Mouse (Mus musculus) limb, embryonic 12.5 days (tissue): ENCODE measurements around the gene Sertad4. TPM values are rescaled to one million over a fixed set of nuclear protein-coding genes. Genes with fewer than 3 reads are reported as not detected.

Experiments used
- polyA plus RNA-seq: library from polyadenylated mRNA; unstranded; fragments of >200 nt; fragmentation: Nextera tagmentation; extraction: Ambion mirVana; gene quantifications from 2 replicates; pipeline ENCODE4 v1.2.1, GENCODE M21; 2016

Sertad4 gene
- polyA plus RNA-seq, 1 experiment from 2014 or later: 80.4 TPM

Other genes starting within 250 kb of the Sertad4 start
- 10.8 and 12.0 TPM in 2 replicates for gene Hhat, start 84.5 kb downstream of the Sertad4 start, polyA plus RNA-seq
- gene Syt14, start 180.0 kb upstream of the Sertad4 start, polyA plus RNA-seq: 4.2 and 4.9 TPM in 2 replicates